Mouse (Mus musculus) spleen, adult 18-20 months (tissue): Measurements from ENCODE around the gene Hdac7.
A peak's percentile ranks its signal among the peaks of the same experiment; 100 is the strongest.

Source experiments
- DNase-seq, 2 experiments: peaks; one replicate each; pipeline ENCODE4 v3.0.0; 2022; ENCODE audit warnings: mixed read lengths in 2 of 2

Gene Hdac7

DNA sequence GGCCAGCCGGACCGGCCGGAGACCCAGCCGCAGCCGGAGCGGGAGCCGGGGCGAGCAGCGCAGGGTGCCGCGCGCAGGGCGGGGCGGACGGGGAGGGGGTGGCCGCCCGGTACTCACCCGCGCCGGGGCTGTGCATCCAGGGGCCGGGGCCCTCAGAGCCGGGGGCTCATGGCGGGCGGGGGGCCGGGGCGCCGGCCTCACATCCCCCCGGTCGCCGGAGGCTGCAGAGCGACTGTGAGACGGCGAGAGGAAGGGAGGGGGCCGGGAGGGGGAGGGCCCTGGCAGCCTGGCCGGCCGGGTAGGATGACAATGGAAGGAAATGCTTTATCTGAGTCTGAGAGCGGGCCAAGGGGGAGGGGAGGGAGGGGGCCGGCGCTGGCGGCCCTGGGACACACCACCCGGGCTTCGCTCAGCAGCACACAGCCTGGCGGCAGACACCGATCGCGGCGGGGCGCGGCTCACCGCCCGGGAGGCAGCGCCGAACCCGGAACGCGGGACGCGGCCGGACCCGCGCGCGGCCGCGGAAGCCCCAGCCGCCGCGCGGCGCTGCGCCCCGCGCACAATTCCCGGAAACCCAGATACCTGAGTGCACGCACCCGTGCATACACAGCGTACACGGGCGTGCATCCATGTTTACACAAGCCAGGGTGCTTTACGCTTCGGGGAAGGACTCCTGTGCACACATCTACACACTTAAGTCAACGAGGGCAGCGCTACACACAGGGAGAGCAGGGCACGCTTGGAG, 12.9 kb downstream of the Hdac7 start:
- peak; percentile 55 to 64 for DNase-seq

DNA sequence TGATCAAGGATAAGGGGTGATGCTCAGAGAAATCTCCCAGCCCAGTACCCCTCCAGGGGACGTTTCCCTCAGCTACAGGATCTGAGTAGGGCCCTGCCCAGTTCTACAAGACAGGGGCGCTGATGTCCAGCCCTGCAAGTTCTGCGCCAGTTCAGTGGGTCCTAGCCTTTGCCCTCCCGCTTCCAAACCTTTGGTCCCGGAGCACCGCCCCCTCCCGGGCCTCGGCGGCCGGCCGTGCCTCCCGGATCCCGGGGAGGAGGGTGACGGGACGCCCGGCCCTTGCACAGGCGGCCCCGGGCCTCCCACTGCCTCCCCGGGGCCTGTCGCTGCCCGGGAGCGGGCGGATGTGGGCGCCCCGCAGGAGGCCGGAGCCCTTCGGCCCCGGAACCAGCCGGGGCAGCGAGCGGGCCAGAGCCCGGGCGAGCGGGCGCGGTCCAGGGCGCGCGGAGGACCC, 13.5 kb downstream of the Hdac7 start:
- peak; percentile 48 to 58 for DNase-seq

DNA sequence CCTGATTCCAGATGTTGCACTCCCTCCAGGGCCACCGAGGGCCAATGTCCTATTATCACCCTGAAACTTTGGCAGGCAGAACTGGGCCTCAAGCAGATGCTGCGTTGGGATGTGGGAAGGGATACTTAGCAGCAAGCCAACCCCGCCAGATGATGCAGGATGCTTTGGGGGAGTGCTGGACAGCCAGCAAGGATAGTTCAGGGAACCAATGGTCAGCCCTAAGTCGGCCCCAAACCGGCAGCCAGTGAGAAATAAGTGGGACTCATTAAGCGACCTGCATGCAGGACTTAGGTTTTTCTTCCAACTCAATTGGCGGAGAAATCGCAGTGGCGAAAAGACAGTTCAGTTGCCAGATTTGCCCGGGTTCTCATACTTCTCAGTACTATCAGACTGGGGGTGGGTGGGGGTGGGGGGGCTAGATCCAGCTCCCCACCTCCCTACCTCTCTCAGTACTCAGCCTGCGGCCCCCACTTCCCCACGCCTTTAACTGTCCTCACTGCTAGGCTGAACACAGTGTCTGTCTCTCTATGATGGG, 14.0 kb downstream of the Hdac7 start:
- DNase-seq, result no peak

DNA sequence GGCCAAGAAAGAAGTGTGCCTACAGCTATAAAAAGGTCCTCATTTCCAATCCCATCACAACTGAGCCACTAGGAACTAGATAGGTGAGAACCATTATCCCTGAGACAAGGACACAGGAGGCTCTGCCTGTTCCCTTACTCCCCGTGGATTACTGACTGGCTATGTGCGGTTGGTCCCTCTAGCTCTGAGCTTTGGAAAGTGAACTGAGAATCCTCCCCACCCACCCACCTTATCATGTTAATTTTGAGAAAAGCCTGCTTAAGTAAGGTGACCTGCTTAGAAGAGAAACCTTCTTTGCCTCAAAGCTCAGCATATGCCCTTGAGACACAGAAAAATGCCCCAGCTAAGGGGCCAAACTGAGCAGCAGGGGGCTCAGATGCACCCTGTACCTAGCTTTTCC, 14.9 kb downstream of the Hdac7 start:
- DNase-seq, result no peak

DNA sequence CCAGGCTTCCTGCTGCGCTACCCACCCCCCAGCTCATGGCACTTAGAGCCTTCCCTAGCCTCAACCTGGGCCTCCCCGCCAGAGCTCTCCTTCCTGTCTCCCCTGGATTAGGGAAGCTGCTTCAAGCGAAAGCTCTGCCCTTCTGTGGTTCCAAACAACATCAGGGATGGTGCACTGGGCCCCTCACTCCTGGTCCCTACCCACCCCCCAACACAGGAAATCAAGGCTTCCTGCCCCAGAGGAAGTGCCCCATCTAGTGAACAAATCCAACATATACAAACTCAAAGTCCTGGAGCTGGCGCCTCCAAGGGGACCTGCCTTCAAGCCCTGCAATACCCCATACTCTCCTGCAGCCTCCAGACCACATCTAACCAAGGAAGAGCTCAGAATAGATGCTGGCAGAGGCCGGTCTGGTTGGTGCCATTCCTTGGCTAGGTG, 15.4 kb downstream of the Hdac7 start:
- no peak for DNase-seq

DNA sequence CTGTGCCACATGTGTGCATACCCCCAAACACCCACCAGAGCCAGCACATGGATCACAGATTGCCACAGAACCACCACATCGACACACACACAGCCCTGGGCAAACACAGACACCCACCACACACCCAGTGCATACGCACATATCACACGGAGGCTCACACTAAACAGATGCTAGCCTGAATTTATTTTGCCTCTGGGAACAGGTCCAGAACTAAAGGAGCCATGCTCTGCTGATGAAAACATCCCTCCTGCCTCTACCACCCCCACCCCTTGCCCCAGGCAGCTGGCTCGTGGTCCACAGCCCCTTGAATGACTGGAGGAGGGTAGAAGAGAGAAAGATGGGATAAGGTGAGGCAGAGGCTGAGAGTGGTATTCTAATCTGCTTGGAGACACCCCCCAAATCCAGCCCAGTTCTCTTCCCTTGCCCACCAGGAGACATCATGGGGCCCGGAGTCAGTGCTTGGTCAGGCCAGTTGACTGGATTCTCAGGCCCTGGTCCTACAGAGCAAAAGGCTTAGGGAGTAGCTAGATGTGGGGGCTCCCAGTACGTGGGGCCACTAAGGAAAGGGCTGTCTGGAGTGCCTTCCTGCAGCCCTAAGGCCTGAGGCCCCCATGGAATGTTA, 16.0 kb downstream of the Hdac7 start:
- no peak for DNase-seq

DNA sequence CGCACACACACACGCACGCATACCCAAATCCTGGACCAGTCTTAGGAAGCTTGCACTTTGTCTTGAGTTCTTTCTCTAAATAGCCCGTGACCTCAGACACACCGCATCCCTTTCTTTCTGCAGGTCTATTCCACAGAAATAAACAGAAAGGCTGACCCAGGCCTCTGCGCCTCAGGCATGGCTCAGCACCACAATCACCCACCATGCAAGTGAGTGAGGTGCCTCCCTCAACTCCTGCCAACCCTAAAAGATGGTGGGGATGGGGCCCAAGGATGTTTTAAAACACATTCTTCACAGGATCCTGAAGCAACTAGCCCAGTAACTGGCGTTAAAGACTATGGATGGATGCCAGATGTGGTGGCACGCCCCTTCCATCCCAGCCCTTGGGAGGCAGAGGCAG, 16.9 kb downstream of the Hdac7 start:
- no peak for DNase-seq

DNA sequence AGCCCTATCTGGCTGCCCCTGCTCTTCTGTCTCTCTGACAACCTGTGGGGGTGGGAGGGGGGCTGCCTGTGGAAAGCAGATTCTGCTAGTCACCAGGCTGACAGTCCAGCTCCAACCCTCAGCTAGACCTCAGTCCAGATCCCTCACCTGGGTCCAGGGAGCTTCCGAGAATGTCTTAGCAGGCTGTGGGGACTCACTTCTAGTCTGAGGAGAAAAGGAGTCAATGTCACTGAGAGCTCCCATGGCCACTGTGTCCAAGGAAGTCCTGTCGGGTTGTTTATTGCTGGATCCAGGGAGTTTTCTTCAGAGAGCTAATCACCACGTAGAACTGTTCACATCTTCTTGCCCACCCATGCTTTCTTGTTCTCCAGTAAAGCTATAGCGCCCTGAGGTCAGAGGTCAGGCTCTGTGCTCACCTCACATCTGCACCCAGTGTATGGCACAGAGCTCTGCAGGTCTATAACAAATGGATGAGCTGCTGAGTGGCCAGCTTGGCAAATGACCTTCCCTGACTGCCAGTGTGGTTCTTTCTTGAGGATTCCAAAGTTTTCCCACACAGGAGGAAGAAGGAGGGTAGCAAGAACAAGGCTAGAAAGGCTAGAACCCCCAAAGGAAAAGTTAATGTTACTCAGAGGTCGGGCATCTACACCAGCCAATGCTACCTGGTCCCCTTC, 17.6 kb downstream of the Hdac7 start:
- DNase-seq, result no peak

DNA sequence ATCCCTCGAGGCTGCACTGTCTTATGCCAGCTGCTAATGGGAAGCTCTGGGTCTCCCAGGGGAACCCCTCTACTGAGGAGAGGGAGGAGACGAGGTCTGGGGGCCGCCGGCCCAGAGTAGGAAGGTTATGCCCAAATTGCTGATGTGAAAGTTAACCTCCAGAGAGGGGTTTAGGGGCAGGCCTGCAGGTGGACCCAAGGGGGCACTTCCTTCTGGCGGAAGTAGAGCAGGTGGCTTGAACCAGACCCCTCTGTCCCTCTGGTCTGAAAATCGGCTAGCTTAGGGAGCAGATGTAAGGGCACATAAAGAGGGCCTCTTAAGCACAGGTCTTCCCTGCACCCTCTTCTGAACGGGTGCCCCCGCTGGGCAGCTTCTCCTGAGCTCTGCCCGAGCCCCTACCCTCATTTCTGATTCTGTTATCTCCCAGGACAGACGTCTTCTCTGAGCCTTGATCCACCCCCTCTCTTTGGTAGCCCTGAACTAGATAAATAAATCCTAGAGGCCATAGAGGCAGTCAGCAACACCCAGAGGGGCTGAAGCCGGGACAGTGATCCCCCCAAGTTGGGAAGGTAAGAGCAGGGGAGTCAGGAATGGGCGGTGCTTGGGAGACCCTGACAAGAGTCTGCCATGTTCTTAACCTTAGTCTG, 18.2 kb downstream of the Hdac7 start:
- peak in 1 of 2 experiments; percentile 39 for DNase-seq

DNA sequence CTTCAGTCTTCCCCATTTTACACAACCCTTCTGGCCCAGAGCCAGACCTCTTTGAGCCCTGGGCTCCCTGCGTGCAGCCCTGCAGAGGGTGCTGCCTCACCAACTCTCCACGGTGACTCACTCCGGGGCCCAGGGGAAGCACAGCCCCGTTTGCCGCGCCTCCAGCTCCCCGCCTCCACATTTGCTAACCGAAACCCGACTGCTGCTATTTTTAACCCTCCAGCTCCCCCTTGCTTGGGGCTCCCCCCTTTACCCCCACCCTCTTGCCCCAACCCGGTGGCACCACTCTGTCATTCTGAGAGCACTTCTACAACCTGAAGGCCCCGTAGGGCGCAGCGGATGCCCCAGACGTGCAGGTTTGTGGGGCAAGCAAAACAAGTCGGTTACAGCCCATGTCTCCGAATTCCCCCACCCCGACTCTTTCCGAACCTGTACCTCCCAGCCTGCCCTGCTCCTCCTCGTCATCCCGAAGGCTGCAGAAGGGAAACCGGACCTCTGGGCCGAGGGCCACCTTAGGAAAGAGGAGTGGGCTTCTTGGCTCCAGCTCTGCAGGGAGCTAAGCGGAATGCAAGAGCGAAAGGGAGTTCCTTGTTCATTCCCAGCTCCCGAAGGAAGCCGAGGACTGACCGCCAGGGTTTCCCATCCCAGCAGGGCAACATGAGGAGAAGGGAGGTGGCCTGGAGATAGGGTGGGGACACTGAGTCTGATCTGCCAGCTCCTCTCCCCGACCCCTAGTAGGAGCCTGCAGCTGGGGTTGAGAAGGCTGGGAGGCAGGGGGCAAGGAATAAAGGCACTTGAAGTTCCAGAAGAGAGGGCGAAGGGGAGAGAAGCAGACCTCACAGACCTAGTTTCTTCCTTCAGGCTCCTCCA, 19.0 kb downstream of the Hdac7 start:
- peak; percentile 86 to 93 for DNase-seq

DNA sequence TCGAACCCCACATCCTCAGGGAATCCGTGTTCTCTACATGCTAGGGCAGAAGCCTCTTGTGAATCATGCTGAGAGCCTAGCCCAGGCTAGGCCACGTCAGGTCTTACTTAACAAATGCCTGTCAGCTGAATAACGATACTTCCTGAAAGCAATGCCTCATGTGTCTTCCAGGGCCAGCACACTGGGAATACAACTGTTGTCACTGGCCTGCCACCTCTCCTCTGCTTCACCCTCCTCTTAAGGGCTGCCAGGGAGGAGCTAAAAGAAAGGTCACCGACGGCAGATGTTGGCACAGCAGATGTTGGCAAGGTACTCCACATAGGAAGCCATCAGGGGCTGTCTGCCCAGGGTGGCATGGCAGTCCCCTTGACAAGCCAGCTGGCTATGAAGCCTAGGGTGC, 20.3 kb downstream of the Hdac7 start:
- DNase-seq, result no peak

DNA sequence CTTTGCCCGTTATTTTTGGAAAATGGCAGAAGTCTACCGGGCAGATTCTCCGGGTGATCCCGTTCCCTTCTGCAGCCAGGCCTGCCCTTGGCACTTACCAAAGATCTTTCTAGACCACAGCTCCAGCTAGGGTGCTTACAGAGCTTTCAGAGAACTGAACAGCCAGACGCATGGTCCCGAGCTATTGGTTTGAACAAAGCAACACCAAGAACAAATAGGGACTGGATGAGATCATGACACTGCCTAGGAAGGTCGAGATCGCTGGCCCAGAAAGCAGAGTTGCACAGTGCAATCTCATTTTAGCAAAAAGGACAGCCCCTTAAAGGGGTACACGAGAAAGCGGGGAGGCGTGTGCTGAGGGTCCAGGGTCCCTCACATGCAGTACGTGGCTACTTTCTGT, 20.8 kb downstream of the Hdac7 start:
- no peak for DNase-seq

DNA sequence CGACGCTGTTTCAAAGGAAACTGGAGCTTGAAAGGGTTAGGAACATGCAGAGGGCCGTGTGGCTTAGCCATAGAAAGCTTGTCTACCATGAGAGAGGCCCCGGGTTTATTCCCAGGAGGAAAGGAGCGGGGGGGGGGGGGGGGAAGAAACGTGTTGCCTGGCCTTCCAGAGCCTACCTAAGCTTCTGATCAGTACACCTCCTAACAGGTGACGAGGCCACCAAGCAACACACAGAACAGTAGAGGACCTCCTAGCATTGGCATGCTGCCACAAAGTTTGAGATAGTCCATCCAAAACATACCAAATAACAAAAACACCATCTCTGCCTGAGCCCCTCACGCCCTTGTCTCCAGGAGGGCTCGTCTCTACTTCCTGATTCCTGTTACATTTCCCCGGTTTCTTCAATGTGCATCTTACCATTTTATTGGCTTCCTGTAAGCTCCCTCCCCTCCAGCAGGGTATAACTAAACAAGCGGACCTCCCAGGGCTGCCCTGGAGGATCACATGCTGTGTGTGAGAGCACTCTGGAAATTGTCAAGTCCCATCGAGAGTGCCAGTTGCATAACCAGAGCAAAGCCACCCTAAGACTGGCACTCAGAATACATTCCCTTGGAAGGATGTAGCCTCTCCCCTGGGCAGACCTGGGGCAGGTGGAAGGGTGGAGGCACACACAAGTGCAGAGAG, 21.6 kb downstream of the Hdac7 start:
- no peak for DNase-seq

DNA sequence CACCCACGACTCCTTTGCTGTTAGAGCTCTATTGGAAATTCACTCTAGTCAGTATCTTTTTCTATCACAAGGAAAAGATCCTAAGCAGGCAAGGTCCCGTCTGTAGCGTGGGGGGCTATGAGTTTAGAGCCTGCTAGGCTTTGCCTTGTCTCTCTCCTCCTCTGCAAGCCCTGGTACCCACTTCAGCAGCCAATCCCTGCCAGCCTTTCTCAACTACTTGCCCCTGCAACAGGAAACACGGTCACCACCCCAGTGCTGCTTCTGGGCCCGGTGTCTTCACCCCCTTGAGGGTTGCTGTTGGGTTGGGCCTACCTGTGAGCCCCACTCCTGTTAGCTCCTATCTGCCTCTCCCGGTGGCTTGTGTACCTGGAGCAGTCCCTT, 22.3 kb downstream of the Hdac7 start:
- DNase-seq, result peak; percentile 64 to 68

DNA sequence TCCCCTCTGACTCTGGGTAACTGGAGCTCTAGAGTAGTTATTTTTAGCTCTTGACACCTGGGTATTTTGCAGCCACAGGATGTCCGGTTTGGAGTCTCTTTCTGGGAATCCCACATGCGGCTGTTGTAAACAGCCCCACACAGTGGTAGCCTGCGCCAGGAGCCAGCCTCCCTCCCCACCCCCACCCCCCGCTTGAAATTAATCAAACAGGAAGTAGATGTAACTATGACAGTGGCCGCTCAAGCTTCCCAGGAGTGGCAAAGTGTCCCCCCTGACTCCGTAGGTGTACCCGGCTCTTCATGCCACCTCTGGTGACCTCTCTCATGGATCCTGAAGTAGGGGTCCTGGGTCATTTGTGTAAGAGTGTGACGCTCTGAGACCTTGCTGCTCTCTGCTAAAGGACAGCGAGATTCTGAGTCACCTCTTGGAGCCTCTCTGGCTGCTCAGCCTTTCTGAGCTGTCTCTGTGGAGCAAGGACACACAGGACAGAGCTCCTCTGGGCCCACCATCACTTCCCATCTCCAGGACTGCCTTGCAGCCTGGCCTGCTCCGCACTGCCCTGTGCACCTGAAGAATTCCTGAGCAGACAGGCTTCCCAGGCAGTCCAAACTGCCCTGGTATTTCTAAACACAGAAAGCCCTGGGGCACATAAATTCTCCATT, 22.9 kb downstream of the Hdac7 start:
- peak in 1 of 2 experiments; percentile 42 for DNase-seq

DNA sequence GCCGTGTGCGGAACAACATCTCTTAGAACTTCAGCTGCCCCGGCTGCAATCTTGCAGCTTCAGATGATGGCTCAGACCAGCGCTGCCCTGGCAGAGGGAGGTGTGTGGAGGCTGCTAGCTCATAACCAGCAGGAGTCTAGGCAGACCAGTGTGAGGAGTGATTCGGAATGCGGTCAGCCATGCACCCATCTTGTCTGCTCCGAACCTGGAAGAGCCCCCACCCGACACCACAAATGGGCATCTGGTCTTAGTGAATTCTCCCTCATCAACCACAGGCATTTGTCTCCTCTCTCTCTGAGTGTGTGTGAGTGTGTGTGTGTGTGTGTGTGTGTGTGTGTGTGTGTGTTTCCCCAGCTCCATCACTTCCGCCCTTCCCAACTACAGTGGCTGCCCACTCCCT, 24.4 kb downstream of the Hdac7 start:
- no peak for DNase-seq

DNA sequence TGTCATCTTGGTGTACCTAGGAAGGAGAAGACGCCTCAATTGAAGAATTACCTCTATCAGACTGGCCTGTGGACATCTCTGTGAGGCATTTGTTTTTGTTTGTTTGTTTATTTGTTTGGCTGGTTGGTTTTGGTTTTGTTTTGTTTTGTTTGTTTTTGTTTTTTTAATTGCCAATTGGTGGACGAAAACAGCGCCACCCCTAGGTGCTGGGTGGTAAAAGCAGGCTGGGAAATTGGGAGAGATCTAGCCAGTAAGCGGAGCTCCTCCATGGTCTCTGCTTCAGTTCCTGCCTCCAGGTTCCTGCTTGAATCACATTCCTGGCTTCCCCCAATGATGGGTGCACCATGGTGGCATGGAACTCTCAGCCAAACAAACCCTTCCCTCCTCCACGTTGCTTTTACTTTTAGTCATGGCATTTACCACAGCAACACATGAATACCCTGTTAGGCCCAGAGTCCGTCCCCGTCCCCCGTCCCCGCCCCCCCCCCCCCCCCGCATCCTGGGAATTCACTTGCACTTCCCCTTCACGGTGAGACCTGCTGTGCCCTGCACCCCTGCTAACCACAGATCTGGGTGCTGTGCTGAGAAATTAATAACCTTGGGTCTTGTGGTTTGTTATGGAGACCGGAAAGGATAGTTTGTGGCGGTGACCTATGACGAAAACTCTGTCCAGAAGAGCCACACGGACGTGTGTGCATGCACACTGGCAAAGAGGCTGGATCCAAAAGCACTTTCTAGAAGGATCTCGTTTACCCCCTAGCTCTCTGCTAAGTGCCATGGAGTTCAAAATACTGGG, 27.9 kb downstream of the Hdac7 start:
- DNase-seq, result no peak

DNA sequence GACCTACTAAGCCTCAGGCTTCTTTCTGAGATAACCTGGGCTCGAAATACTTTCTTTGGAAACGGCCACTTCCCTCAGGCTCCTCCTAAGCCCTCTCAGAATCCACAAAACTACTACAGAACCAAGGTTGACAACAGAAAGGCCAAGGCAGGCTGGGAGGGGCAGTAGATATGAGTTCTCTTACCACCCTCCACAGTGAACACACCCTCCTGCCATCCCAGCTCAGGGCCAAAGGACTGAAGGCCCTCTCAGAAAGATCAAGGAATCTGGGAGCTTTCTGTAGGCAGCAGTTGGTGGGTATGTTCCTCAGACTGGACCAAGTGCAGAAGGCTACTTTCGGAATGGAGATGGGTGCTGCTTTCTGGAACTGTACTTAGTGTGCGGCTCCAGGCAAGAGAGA, 29.0 kb downstream of the Hdac7 start:
- DNase-seq, result no peak

DNA sequence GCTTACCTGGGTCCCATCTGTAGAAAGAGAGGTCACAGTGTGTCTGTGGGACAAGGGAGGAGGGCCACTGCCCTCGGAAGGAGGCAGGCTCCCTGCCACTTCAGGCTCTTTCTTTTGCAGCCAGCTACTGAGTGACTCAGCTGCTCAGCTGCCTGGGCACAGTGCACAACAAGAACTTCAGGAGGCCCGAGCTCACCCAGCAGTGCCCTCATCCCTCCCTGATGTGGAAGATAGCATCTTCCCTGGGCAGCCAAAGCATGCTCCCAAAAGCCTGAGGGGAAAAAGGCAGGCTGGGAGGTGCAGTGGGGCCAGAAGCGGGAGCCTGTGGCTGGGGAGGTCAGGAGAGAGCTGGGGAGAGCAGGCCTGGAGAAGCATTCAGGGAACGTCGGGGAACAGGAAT, 29.6 kb downstream of the Hdac7 start:
- DNase-seq, result no peak
